ENCODE assay signal across 9 mouse cellular contexts in genomic region chr19:60463896-60464295, GRCm38 (mm10). TPM values are rescaled to one million over a fixed set of nuclear protein-coding genes. Genes with fewer than 3 reads are reported as not detected.
DNase-seq lines count a peak whose midpoint lies in the region; ATAC-seq lines count a peak whose summit lies in the region.
"Had no signal": no experiment of that assay in that cellular context is flagged by ENCODE, and none has a peak within 500 bp of the region (broad histone marks: within the 10 kb centered on the region; RNA-seq: fewer than 3 reads in every experiment).

No protein-coding gene starts in this region.

- H3K4me2 ChIP-seq in hindbrain, embryonic 15.5 days, result no peak overlapping the region
- H3K4me2 ChIP-seq in hindbrain, embryonic 11.5 days (replicated peaks; ENCODE audit: low read depth, low read length), result no peak overlapping the region
- H3K4me2 ChIP-seq in hindbrain, embryonic 16.5 days (ENCODE audit: low read length), result no peak overlapping the region

- DNase-seq in hindbrain, embryonic 11.5 days (ENCODE audit: low spot score), result no peak
- peak; percentile 96 for DNase-seq in brain, adult 2 months (ENCODE audit: low read depth, low spot score)
- DNase-seq in frontal cortex, postnatal 25 days (ENCODE audit: low spot score in 2 of 2), result peak; percentile 33 to 66
- DNase-seq in left cerebral cortex, postnatal 10 days (ENCODE audit: extremely low spot score in 1 of 2, low spot score in 2 of 2), result peak; percentile 73 to 89
- DNase-seq in ovary, postnatal 36 days (ENCODE audit: low spot score), result peak; percentile 58
- DNase-seq in thymus, postnatal 0 days (ENCODE audit: low spot score), result no peak

- no peaks in the 10 kb centered on the region for H3K36me3 ChIP-seq in hindbrain, embryonic 15.5 days
- no peaks in the 10 kb centered on the region for H3K36me3 ChIP-seq in hindbrain, embryonic 11.5 days (ENCODE audit: control insufficient read depth, insufficient read depth, low read length)
- no peaks in the 10 kb centered on the region for H3K36me3 ChIP-seq in hindbrain, embryonic 16.5 days (ENCODE audit: control insufficient read depth, insufficient read depth, low read length)

- 26% methylated on average over 3 of the region's 3 CpGs for WGBS in hindbrain, embryonic 15.5 days
- WGBS in hindbrain, embryonic 11.5 days, result 55% methylated on average over 3 of the region's 3 CpGs
- WGBS in hindbrain, embryonic 16.5 days, result 25% methylated on average over 3 of the region's 3 CpGs

- no peak overlapping the region for H3K9ac ChIP-seq in hindbrain, embryonic 15.5 days
- no peak overlapping the region for H3K9ac ChIP-seq in hindbrain, embryonic 11.5 days (ENCODE audit: low read depth, low read length)
- H3K9ac ChIP-seq in hindbrain, embryonic 16.5 days (ENCODE audit: low read depth, low read length), result no peak overlapping the region

- peak; percentile 44 for ATAC-seq in hindbrain, embryonic 15.5 days (ENCODE audit: low FRiP score, low read depth)
- no peak for ATAC-seq in hindbrain, embryonic 11.5 days (ENCODE audit: low FRiP score)
- peak; percentile 71 for ATAC-seq in hindbrain, embryonic 16.5 days

- intact Hi-C loops in left cerebral cortex, postnatal 10 days (cut with DNase I), result no loop called here

- no peak overlapping the region for H3K4me3 ChIP-seq in hindbrain, embryonic 15.5 days
- H3K4me3 ChIP-seq in hindbrain, embryonic 11.5 days (ENCODE audit: low read depth, low read length), result no peak overlapping the region
- H3K4me3 ChIP-seq in hindbrain, embryonic 16.5 days (ENCODE audit: low read length), result no peak overlapping the region

- no peaks in the 10 kb centered on the region for H3K9me3 ChIP-seq in hindbrain, embryonic 15.5 days
- no peaks in the 10 kb centered on the region for H3K9me3 ChIP-seq in hindbrain, embryonic 11.5 days (ENCODE audit: control insufficient read depth, low read length)
- H3K9me3 ChIP-seq in hindbrain, embryonic 16.5 days (ENCODE audit: control insufficient read depth, low read length), result no peaks in the 10 kb centered on the region

- peaks cover 39% of the 10 kb centered on the region for H3K4me1 ChIP-seq in hindbrain, embryonic 15.5 days (replicated peaks)
- H3K4me1 ChIP-seq in hindbrain, embryonic 11.5 days (replicated peaks; ENCODE audit: control insufficient read depth, insufficient read depth, low read length), result 0 out of 2 replicates have a peak, but pooled peaks cover 3% of the 10 kb centered on the region
- peaks cover 27% of the 10 kb centered on the region for H3K4me1 ChIP-seq in hindbrain, embryonic 16.5 days (ENCODE audit: control insufficient read depth, insufficient read depth, low read depth, low read length)

- H3K27me3 ChIP-seq in hindbrain, embryonic 15.5 days, result peaks cover 27% of the 10 kb centered on the region
- H3K27me3 ChIP-seq in hindbrain, embryonic 11.5 days (ENCODE audit: control insufficient read depth, insufficient read depth, low read length), result peaks cover 21% of the 10 kb centered on the region
- H3K27me3 ChIP-seq in hindbrain, embryonic 16.5 days (replicated peaks; ENCODE audit: control insufficient read depth, insufficient read depth, low read length), result peaks cover 12% of the 10 kb centered on the region

- H3K27ac ChIP-seq in hindbrain, embryonic 15.5 days (replicated peaks), result no peak overlapping the region
- no peak overlapping the region for H3K27ac ChIP-seq in hindbrain, embryonic 11.5 days (ENCODE audit: low read depth, low read length)
- H3K27ac ChIP-seq in hindbrain, embryonic 16.5 days (ENCODE audit: low read depth, low read length), result no peak overlapping the region

RNA-seq across cellular contexts. Expression of gene Prlhr, which starts 4.2 kb away (rescaled TPM):
- 0.33 and 0.49 TPM in 2 replicates for polyA plus RNA-seq in hindbrain, embryonic 15.5 days (2015; fragmentation: Nextera tagmentation; extraction: Ambion mirVana)
- 0.15 TPM in 1 of 2 replicates, not detected in the other for polyA plus RNA-seq in hindbrain, embryonic 11.5 days (2014; fragmentation: Nextera tagmentation; extraction: Ambion mirVana)
- 0.35 and 0.45 TPM in 2 replicates for polyA plus RNA-seq in hindbrain, embryonic 16.5 days (2015; fragmentation: Nextera tagmentation; extraction: Ambion mirVana)
- total RNA-seq in left cerebral cortex, postnatal 10 days (2021), result under 1 TPM in 1 of 2 experiments, not detected in 1; 0.28 TPM
- polyA plus RNA-seq in thymus, postnatal 0 days (2015; fragmentation: Nextera tagmentation; extraction: Ambion mirVana), result not detected in 2 replicates
- total RNA-seq: gastrocnemius, postnatal 36 days had no signal

Comparison
In these comparisons a context has a peak if more than half of its experiments do, and no peak if none do; other contexts are left out.
1. DNase-seq: peak in brain, adult 2 months (single experiment), frontal cortex, postnatal 25 days (2 of 2), left cerebral cortex, postnatal 10 days (2 of 2) and ovary, postnatal 36 days (single experiment); none in hindbrain, embryonic 11.5 days (single experiment) and thymus, postnatal 0 days (single experiment).